10 mouse cellular contexts compared by ENCODE assay signal in the genomic region with DNA sequence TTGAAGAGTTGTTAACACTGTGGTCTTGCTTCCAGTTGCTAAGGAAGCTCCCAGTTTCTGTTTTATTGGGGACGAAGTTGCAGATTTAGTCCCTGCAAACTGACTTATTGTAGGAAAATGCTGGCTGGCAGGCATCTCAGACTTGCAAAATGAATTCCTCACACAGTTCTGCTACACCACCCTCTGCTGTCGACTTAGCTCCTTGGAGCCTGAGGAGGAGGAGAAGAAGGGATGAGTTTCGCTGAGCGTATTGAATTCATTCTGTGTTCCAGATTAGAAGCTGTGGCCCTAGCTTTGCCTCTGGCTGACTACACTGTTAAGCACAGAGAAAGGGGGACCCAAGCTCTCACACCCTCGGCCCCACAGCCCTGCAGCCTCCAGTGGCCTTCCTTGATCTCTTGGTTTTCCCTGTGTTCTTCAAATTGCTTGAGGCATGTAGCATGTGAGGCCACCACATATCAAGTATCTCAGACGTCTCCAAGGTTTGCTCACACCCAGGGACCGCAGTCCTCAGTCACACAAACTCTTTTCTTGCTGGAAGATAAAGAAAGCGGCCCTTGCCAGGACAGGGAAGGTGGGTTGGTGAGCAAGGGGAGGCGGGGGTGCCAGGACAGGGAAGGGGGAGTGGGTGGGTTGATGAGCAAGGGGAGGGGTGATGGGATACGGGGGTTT. TPM values are rescaled to one million over a fixed set of nuclear protein-coding genes. Genes with fewer than 3 reads are reported as not detected.
DNase-seq lines count a peak whose midpoint lies in the region; ATAC-seq lines count a peak whose summit lies in the region.
"Had no signal": no experiment of that assay in that cellular context is flagged by ENCODE, and none has a peak within 500 bp of the region (broad histone marks: within the 10 kb centered on the region; RNA-seq: fewer than 3 reads in every experiment).

No protein-coding gene starts in this region.

- H3K4me3 ChIP-seq in heart, embryonic 14.5 days (ENCODE audit: control insufficient read depth in 1 of 2, insufficient read depth in 1 of 2, low read depth in 1 of 2, low read length in 2 of 2), result no peak overlapping the region
- H3K4me3 ChIP-seq in neural tube, embryonic 12.5 days, result no peak overlapping the region
- no peak overlapping the region for H3K4me3 ChIP-seq in hindbrain, embryonic 12.5 days

- H3K4me2 ChIP-seq in heart, embryonic 14.5 days (ENCODE audit: low read length), result peak overlapping the region; percentile 70; the same call in 1 of the 2 replicates
- peak overlapping the region; percentile 56 for H3K4me2 ChIP-seq in neural tube, embryonic 12.5 days (replicated peaks)
- H3K4me2 ChIP-seq in hindbrain, embryonic 12.5 days (replicated peaks), result peak overlapping the region; percentile 46

- WGBS in heart, embryonic 14.5 days, result 51% methylated on average over 10 of the region's 10 CpGs
- WGBS in neural tube, embryonic 12.5 days, result 33% methylated on average over 10 of the region's 10 CpGs
- 32% methylated on average over 10 of the region's 10 CpGs for WGBS in hindbrain, embryonic 12.5 days

- ATAC-seq in heart, embryonic 14.5 days (ENCODE audit: insufficient number of reproducible peaks, insufficient read depth, low FRiP score, low read depth), result no peak
- ATAC-seq in neural tube, embryonic 12.5 days (ENCODE audit: low FRiP score, low read depth), result peak; percentile 6; the same call in 1 of the 2 replicates
- ATAC-seq in hindbrain, embryonic 12.5 days (ENCODE audit: low FRiP score), result no peak

- no peaks in the 10 kb centered on the region; the same call in 1 of the 2 replicates for H3K27me3 ChIP-seq in heart, embryonic 14.5 days (ENCODE audit: control insufficient read depth, insufficient read depth, low read length)
- H3K27me3 ChIP-seq in neural tube, embryonic 12.5 days (replicated peaks), result no peaks in the 10 kb centered on the region
- H3K27me3 ChIP-seq in hindbrain, embryonic 12.5 days, result peaks cover 4% of the 10 kb centered on the region
- H3K27me3 ChIP-seq: hindbrain, embryonic 15.5 days had no signal

- DNase-seq in heart, adult 9 months (ENCODE audit: low spot score in 2 of 2), result no peak
- DNase-seq in neural tube, embryonic 10.5 days (ENCODE audit: extremely low spot score, low spot score), result no peak
- peak; percentile 30 for DNase-seq in naive thymus-derived CD4-positive, alpha-beta T cell, adult 2 months (ENCODE audit: low read depth)
- no peak for DNase-seq in B cell, adult 2 months
- DNase-seq in cerebellum, adult 9-11 months, result no peak

- no peaks in the 10 kb centered on the region for H3K36me3 ChIP-seq in heart, embryonic 14.5 days (ENCODE audit: control insufficient read depth, insufficient read depth, low read length)
- H3K36me3 ChIP-seq in neural tube, embryonic 12.5 days, result no peaks in the 10 kb centered on the region
- no peaks in the 10 kb centered on the region for H3K36me3 ChIP-seq in hindbrain, embryonic 12.5 days
- H3K36me3 ChIP-seq: hindbrain, embryonic 15.5 days had no signal

- peaks cover 5 to 7% of the 10 kb centered on the region in 2 experiments; a peak in 3 of 4 replicates for H3K4me1 ChIP-seq in heart, embryonic 14.5 days (ENCODE audit: control insufficient read depth in 2 of 2, insufficient read depth in 2 of 2, low read length in 2 of 2)
- H3K4me1 ChIP-seq in neural tube, embryonic 12.5 days, result peaks cover 35% of the 10 kb centered on the region
- peaks cover 38% of the 10 kb centered on the region for H3K4me1 ChIP-seq in hindbrain, embryonic 12.5 days

- H3K27ac ChIP-seq in heart, embryonic 14.5 days (replicated peaks in 1 of 2; ENCODE audit: control insufficient read depth in 1 of 2, insufficient read depth in 1 of 2, low read depth in 2 of 2, low read length in 2 of 2), result no peak overlapping the region
- H3K27ac ChIP-seq in neural tube, embryonic 12.5 days, result no peak overlapping the region
- H3K27ac ChIP-seq in hindbrain, embryonic 12.5 days, result no peak overlapping the region
- H3K27ac ChIP-seq: hindbrain, embryonic 15.5 days; liver, embryonic 13.5 days had no signal

- H3K9me3 ChIP-seq in heart, embryonic 14.5 days (ENCODE audit: control insufficient read depth, low read length), result no peaks in the 10 kb centered on the region
- no peaks in the 10 kb centered on the region for H3K9me3 ChIP-seq in neural tube, embryonic 12.5 days
- no peaks in the 10 kb centered on the region for H3K9me3 ChIP-seq in hindbrain, embryonic 12.5 days (replicated peaks)
- H3K9me3 ChIP-seq: hindbrain, embryonic 15.5 days; liver, embryonic 13.5 days had no signal

- H3K9ac ChIP-seq in heart, embryonic 14.5 days (ENCODE audit: low read length), result no peak overlapping the region
- H3K9ac ChIP-seq in neural tube, embryonic 12.5 days, result no peak overlapping the region
- H3K9ac ChIP-seq in hindbrain, embryonic 12.5 days, result peak overlapping the region; percentile 29; the same call in 1 of the 2 replicates
- H3K9ac ChIP-seq: hindbrain, embryonic 15.5 days had no signal

RNA-seq across cellular contexts. Expression of a gene that starts 24.8 kb away (rescaled TPM):
- polyA plus RNA-seq in heart, embryonic 14.5 days (2014; fragmentation: Nextera tagmentation; extraction: Ambion mirVana), result 21.7 and 29.9 TPM in 2 replicates
- polyA plus RNA-seq in neural tube, embryonic 12.5 days (2016; fragmentation: Nextera tagmentation; extraction: Ambion mirVana), result 8.6 and 10.9 TPM in 2 replicates
- polyA plus RNA-seq in hindbrain, embryonic 12.5 days (2016; fragmentation: Nextera tagmentation; extraction: Ambion mirVana), result 13.4 and 15.8 TPM in 2 replicates
